Comparison of ENCODE assay signal across 8 mouse cellular contexts in the genomic region with DNA sequence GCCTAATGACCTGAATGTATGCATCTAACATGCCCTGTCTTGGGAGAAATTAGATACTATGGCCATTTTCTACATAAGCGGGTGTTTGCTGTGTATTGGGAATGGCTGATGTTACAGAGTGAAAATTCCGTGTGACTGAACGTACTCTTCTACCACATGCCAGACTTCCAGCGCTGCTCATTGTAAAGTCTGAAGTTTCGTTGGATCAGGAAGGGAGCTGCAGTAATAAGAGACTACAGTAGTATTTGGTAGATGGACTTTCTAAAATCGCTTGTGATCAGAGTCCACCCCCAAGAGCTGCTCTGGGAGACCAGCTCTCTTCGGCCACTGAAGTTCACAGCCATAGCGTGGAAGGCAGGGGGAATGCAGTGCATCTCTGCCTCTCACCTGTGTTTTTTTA. TPM values are rescaled to one million over a fixed set of nuclear protein-coding genes. Genes with fewer than 3 reads are reported as not detected.
DNase-seq lines count a peak whose midpoint lies in the region; ATAC-seq and TF ChIP-seq lines count a peak whose summit lies in the region.

No protein-coding gene starts in this region.

- peak overlapping the region; percentile 94 for H3K4me2 ChIP-seq in CH12.LX (ENCODE audit: insufficient read depth, low read depth, poor library complexity, severe bottlenecking)
- H3K4me2 ChIP-seq in forebrain, embryonic 15.5 days (replicated peaks): peak overlapping the region; percentile 69
- peak overlapping the region; percentile 89 for H3K4me2 ChIP-seq in liver, embryonic 15.5 days

- H3K9me3 ChIP-seq in CH12.LX (replicated peaks; ENCODE audit: low read length): no peaks in the 10 kb centered on the region
- H3K9me3 ChIP-seq in forebrain, embryonic 15.5 days: no peaks in the 10 kb centered on the region
- no peaks in the 10 kb centered on the region for H3K9me3 ChIP-seq in liver, embryonic 15.5 days (replicated peaks)

- H3K27ac ChIP-seq in CH12.LX (ENCODE audit: insufficient read depth, low read depth): peak overlapping the region; percentile 72
- 0 out of 2 replicates have a peak overlapping the region, but pooled peaks have one; percentile 90 for H3K27ac ChIP-seq in forebrain, embryonic 15.5 days (replicated peaks)
- H3K27ac ChIP-seq in liver, embryonic 15.5 days (replicated peaks): peak overlapping the region; percentile 88

- no peak for ATAC-seq in forebrain, embryonic 15.5 days (replicated peaks)
- ATAC-seq in liver, embryonic 15.5 days (ENCODE audit: insufficient read depth): no peak
- no peak for ATAC-seq in granulocyte monocyte progenitor cell, adult 5-6 weeks (replicated peaks; ENCODE audit: poor library complexity, severe bottlenecking)

- TF ChIP-seq CTCF in CH12.LX (conservative IDR thresholded peaks at IDR 0.05 in 1 of 2, IDR thresholded peaks at IDR 0.05 in 1 of 2; ENCODE audit: low read depth in 2 of 2, low read length in 2 of 2): no peak

- peak overlapping the region; percentile 87 for H3K9ac ChIP-seq in CH12.LX (ENCODE audit: insufficient read depth, low read depth)
- peak overlapping the region; percentile 78 for H3K9ac ChIP-seq in forebrain, embryonic 15.5 days (replicated peaks)
- peak overlapping the region; percentile 85 for H3K9ac ChIP-seq in liver, embryonic 15.5 days

- peaks cover 4 to 35% of the 10 kb centered on the region in 2 experiments; a peak in 3 of 4 replicates for H3K4me1 ChIP-seq in CH12.LX (ENCODE audit: control insufficient read depth in 1 of 2, insufficient read depth in 2 of 2)
- peaks cover 20% of the 10 kb centered on the region for H3K4me1 ChIP-seq in forebrain, embryonic 15.5 days
- H3K4me1 ChIP-seq in liver, embryonic 15.5 days (replicated peaks): peaks cover 53% of the 10 kb centered on the region

- in situ Hi-C loops in CH12.LX (cut with MboI; ENCODE audit: low pct_ligation_motif_present, low pct_unique_long_range_greater_than_20kb, low sequenced_read_pairs): no loop called here

- H3K79me2 ChIP-seq in CH12.LX (replicated peaks; ENCODE audit: control insufficient read depth, extremely low read depth, insufficient read depth, poor library complexity, severe bottlenecking): peaks cover 54% of the 10 kb centered on the region

- TF ChIP-seq RAD21 in CH12.LX (IDR thresholded peaks at IDR 0.05; ENCODE audit: low read depth, low read length): no peak

- peak overlapping the region; percentile 67 to 91 (median 87) for H3K4me3 ChIP-seq in CH12.LX (replicated peaks in 1 of 3; ENCODE audit: low read depth in 2 of 3, low read length in 2 of 3, poor library complexity in 1 of 3)
- peak overlapping the region; percentile 73 for H3K4me3 ChIP-seq in forebrain, embryonic 15.5 days
- peak overlapping the region; percentile 85 for H3K4me3 ChIP-seq in liver, embryonic 15.5 days (replicated peaks)

- peak; percentile 74 for DNase-seq in heart, adult 11 months
- no peak for DNase-seq in heart, adult 18-20 months
- DNase-seq in CH12.LX (ENCODE audit: extremely low read depth) (no peak), adipocyte (ENCODE audit: low spot score) (no peak)
- no peak for DNase-seq in kidney, adult 8-10 months

- no peaks in the 10 kb centered on the region for H3K27me3 ChIP-seq in CH12.LX (replicated peaks)
- H3K27me3 ChIP-seq in forebrain, embryonic 15.5 days: no peaks in the 10 kb centered on the region
- H3K27me3 ChIP-seq in liver, embryonic 15.5 days: no peaks in the 10 kb centered on the region

- dilution Hi-C loops in CH12.LX (cut with MboI; ENCODE audit: extremely low pct_ligation_motif_present, extremely low pct_unique_long_range_greater_than_20kb, low sequenced_read_pairs): no loop called here

- no peak for TF ChIP-seq EP300 in CH12.LX (IDR thresholded peaks at IDR 0.05; ENCODE audit: low read length)

- TF ChIP-seq POLR2A in CH12.LX (IDR thresholded peaks at IDR 0.05; ENCODE audit: low read depth, low read length): no peak

- 1% methylated on average over 8 of the region's 8 CpGs for WGBS in forebrain, embryonic 15.5 days
- WGBS in liver, embryonic 15.5 days (ENCODE audit: insufficient replicate concordance): under 1% methylated on average over 8 of the region's 8 CpGs

- peaks cover 14 to 30% of the 10 kb centered on the region in 2 experiments for H3K36me3 ChIP-seq in CH12.LX (replicated peaks in 1 of 2; ENCODE audit: control insufficient read depth in 1 of 2, insufficient read depth in 1 of 2, low read length in 1 of 2)
- H3K36me3 ChIP-seq in forebrain, embryonic 15.5 days: peaks cover under 1% of the 10 kb centered on the region
- peaks cover 37% of the 10 kb centered on the region for H3K36me3 ChIP-seq in liver, embryonic 15.5 days (replicated peaks)

TF ChIP-seq in CH12.LX, 34 proteins besides CTCF, POLR2A, EP300 and RAD21:
- TF ChIP-seq NELFE (IDR thresholded peaks at IDR 0.05; ENCODE audit: low read depth, low read length) (no peak), USF1 (IDR thresholded peaks at IDR 0.05; ENCODE audit: low read depth, low read length) (no peak), E2F4 (IDR thresholded peaks at IDR 0.05; ENCODE audit: insufficient replicate concordance, low read depth, low read length) (no peak), USF2 (conservative IDR thresholded peaks at IDR 0.05; ENCODE audit: low read depth, low read length) (no peak), POLR2AphosphoS2 (IDR thresholded peaks at IDR 0.05; ENCODE audit: low read depth, low read length) (no peak; the same call in 1 of the 2 replicates), CHD2 (IDR thresholded peaks at IDR 0.05; ENCODE audit: low read length) (no peak), GABPA (IDR thresholded peaks at IDR 0.05; ENCODE audit: insufficient replicate concordance, low read depth, low read length) (no peak), ZMIZ1 (IDR thresholded peaks at IDR 0.05; ENCODE audit: low read depth, low read length) (no peak), PAX5 (IDR thresholded peaks at IDR 0.05; ENCODE audit: low read length) (no peak), UBTF (IDR thresholded peaks at IDR 0.05; ENCODE audit: low read depth, low read length) (no peak), HCFC1 (IDR thresholded peaks at IDR 0.05; ENCODE audit: low read depth, low read length) (no peak), MXI1 (IDR thresholded peaks at IDR 0.05; ENCODE audit: low read depth, low read length) (no peak; the same call in 1 of the 2 replicates), KAT2A (IDR thresholded peaks at IDR 0.05; ENCODE audit: insufficient replicate concordance, low read length) (no peak), JUND (conservative IDR thresholded peaks at IDR 0.05; ENCODE audit: low read depth, low read length) (no peak), ZNF384 (IDR thresholded peaks at IDR 0.05; ENCODE audit: low read depth, low read length) (no peak)

RNA-seq across cellular contexts. Expression of gene Dut, which starts 1.3 kb away (rescaled TPM):
- 10 to 100 TPM; 31.9 to 32.5 TPM for total RNA-seq in heart, adult 18-20 months (2021)
- total RNA-seq in CH12.LX (2012; rRNA removed) (197 and 272 TPM in 2 replicates), CH12.LX (2014; rRNA removed) (348 and 351 TPM in 2 replicates)
- polyA plus RNA-seq in CH12.LX (2012; ENCODE audit: insufficient read length, low read depth): 228 and 232 TPM in 2 replicates
- 105 and 118 TPM in 2 replicates for polyA plus RNA-seq in forebrain, embryonic 15.5 days (2015; fragmentation: Nextera tagmentation; extraction: Ambion mirVana)
- 87.7 and 101 TPM in 2 replicates for polyA plus RNA-seq in liver, embryonic 15.5 days (2015; fragmentation: Nextera tagmentation; extraction: Ambion mirVana)
- total RNA-seq in granulocyte monocyte progenitor cell, adult 5-6 weeks (2014; fragmentation: Nextera tagmentation): 295 and 300 TPM in 2 replicates
- total RNA-seq in granulocyte monocyte progenitor cell, adult 5-6 weeks (2017): 188 and 215 TPM in 2 replicates

Comparison
In these comparisons a context has a peak if more than half of its experiments do, and no peak if none do; other contexts are left out.
1. RNA of gene Dut, which starts 1.3 kb away (total RNA-seq): 197 to 351 TPM in CH12.LX and 188 to 300 TPM in granulocyte monocyte progenitor cell, adult 5-6 weeks; 31.9 to 32.5 TPM in heart, adult 18-20 months; every median in the first group is over 4 times any median in the second.
2. Peak in every context shown above with its lines, with median percentiles within 50 percentile points of each other: H3K27ac ChIP-seq, H3K4me2 ChIP-seq, H3K4me3 ChIP-seq and H3K9ac ChIP-seq.